In genomic region chr15:82434541-82434940, GRCm38 (mm10) we compare ENCODE assay signal across 25 mouse cellular contexts. TPM values are rescaled to one million over a fixed set of nuclear protein-coding genes. Genes with fewer than 3 reads are reported as not detected.
"Had no signal": no experiment of that assay in that cellular context is flagged by ENCODE, and none has a peak within 500 bp of the region (broad histone marks: within the 10 kb centered on the region; RNA-seq: fewer than 3 reads in every experiment).

No protein-coding gene starts in this region.

- H3K4me1 ChIP-seq: neural tube, embryonic 13.5 days had no signal

- H3K27me3 ChIP-seq: neural tube, embryonic 13.5 days; neural tube, embryonic 15.5 days; stomach, embryonic 15.5 days had no signal

- DNase-seq: retina, postnatal 1 day; right cerebral cortex, adult 18-20 months; right cerebral cortex, postnatal 14 days; right cerebral cortex, postnatal 25 days; right cerebral cortex, postnatal 4 days; spleen, adult 18-20 months; thymus, adult 18-20 months; thymus, adult 2 months; thymus, postnatal 14 days; thymus, postnatal 25 days; thymus, postnatal 36 days; thymus, postnatal 4 days had no signal

- H3K9me3 ChIP-seq: stomach, embryonic 15.5 days had no signal

- H3K9ac ChIP-seq: neural tube, embryonic 13.5 days; neural tube, embryonic 15.5 days; stomach, embryonic 15.5 days had no signal

- H3K36me3 ChIP-seq: neural tube, embryonic 13.5 days; neural tube, embryonic 15.5 days; stomach, embryonic 15.5 days had no signal

- H3K27ac ChIP-seq: neural tube, embryonic 13.5 days; neural tube, embryonic 15.5 days; stomach, embryonic 15.5 days; stomach, postnatal 0 days had no signal

- H3K4me3 ChIP-seq: neural tube, embryonic 13.5 days; neural tube, embryonic 15.5 days; stomach, embryonic 15.5 days had no signal

- H3K4me2 ChIP-seq: neural tube, embryonic 13.5 days; neural tube, embryonic 15.5 days; stomach, embryonic 15.5 days had no signal

RNA-seq across cellular contexts. Expression of gene Cyp2d9, which starts 1.3 kb away (rescaled TPM):
- total RNA-seq: neutrophil, adult 5-6 weeks had no signal
- polyA plus RNA-seq: neural tube, embryonic 13.5 days; neural tube, embryonic 14.5 days; neural tube, embryonic 15.5 days; small intestine, adult 2 months; spleen, adult 2 months; stomach, embryonic 14.5 days; testis, adult 2 months; thymus, postnatal 0 days; urinary bladder, adult 2 months had no signal

RNA-seq across cellular contexts. Expression of gene Cyp2d10, which starts 27.5 kb away (rescaled TPM):
- total RNA-seq: neutrophil, adult 5-6 weeks had no signal
- polyA plus RNA-seq: neural tube, embryonic 13.5 days; neural tube, embryonic 14.5 days; neural tube, embryonic 15.5 days; stomach, embryonic 14.5 days; testis, adult 2 months; thymus, postnatal 0 days; urinary bladder, adult 2 months had no signal

RNA-seq across cellular contexts. Expression of gene Cyp2d11, which starts 40.7 kb away (rescaled TPM):
- total RNA-seq: neutrophil, adult 5-6 weeks had no signal
- polyA plus RNA-seq: neural tube, embryonic 13.5 days; neural tube, embryonic 14.5 days; neural tube, embryonic 15.5 days; small intestine, adult 2 months; spleen, adult 2 months; stomach, embryonic 14.5 days; stomach, embryonic 15.5 days; stomach, embryonic 16.5 days; stomach, postnatal 0 days; testis, adult 2 months; thymus, adult 2 months; thymus, postnatal 0 days; urinary bladder, adult 2 months had no signal
